Comparison of ENCODE assay signal across 26 mouse cellular contexts in genomic region chr6:140380588-140380987, GRCm38 (mm10). TPM values are rescaled to one million over a fixed set of nuclear protein-coding genes. Genes with fewer than 3 reads are reported as not detected.
DNase-seq lines count a peak whose midpoint lies in the region; ATAC-seq lines count a peak whose summit lies in the region.
"Had no signal": no experiment of that assay in that cellular context is flagged by ENCODE, and none has a peak within 500 bp of the region (broad histone marks: within the 10 kb centered on the region; RNA-seq: fewer than 3 reads in every experiment).

No protein-coding gene starts in this region.

- no peaks in the 10 kb centered on the region for H3K9me3 ChIP-seq in hindbrain, embryonic 11.5 days (ENCODE audit: control insufficient read depth, low read length)
- no peaks in the 10 kb centered on the region for H3K9me3 ChIP-seq in hindbrain, embryonic 13.5 days
- H3K9me3 ChIP-seq in intestine, embryonic 16.5 days (ENCODE audit: control insufficient read depth, low read length): no peaks in the 10 kb centered on the region
- no peaks in the 10 kb centered on the region for H3K9me3 ChIP-seq in forebrain, embryonic 11.5 days (ENCODE audit: control insufficient read depth, low read length)
- H3K9me3 ChIP-seq: embryonic facial prominence, embryonic 10.5 days; embryonic facial prominence, embryonic 12.5 days; forebrain, embryonic 12.5 days had no signal

- H3K4me1 ChIP-seq in hindbrain, embryonic 11.5 days (replicated peaks; ENCODE audit: control insufficient read depth, insufficient read depth, low read length): no peaks in the 10 kb centered on the region
- peaks cover 11% of the 10 kb centered on the region for H3K4me1 ChIP-seq in hindbrain, embryonic 13.5 days (replicated peaks)
- H3K4me1 ChIP-seq in intestine, embryonic 16.5 days (ENCODE audit: control insufficient read depth, insufficient read depth, low read length): no peaks in the 10 kb centered on the region
- H3K4me1 ChIP-seq in forebrain, embryonic 11.5 days (replicated peaks; ENCODE audit: control insufficient read depth, insufficient read depth, low read length): 0 out of 2 replicates have a peak, but pooled peaks cover 2% of the 10 kb centered on the region
- H3K4me1 ChIP-seq: embryonic facial prominence, embryonic 10.5 days; embryonic facial prominence, embryonic 12.5 days had no signal

- no peak overlapping the region for H3K4me2 ChIP-seq in hindbrain, embryonic 11.5 days (replicated peaks; ENCODE audit: low read depth, low read length)
- H3K4me2 ChIP-seq in hindbrain, embryonic 13.5 days: no peak overlapping the region
- no peak overlapping the region for H3K4me2 ChIP-seq in intestine, embryonic 16.5 days (ENCODE audit: low read depth, low read length)
- H3K4me2 ChIP-seq in forebrain, embryonic 11.5 days (ENCODE audit: low read depth, low read length, severe bottlenecking): no peak overlapping the region
- H3K4me2 ChIP-seq: embryonic facial prominence, embryonic 12.5 days; forebrain, embryonic 12.5 days had no signal

- DNase-seq in hindbrain, embryonic 11.5 days (ENCODE audit: low spot score): no peak
- no peak for DNase-seq in forebrain, embryonic 11.5 days (ENCODE audit: low spot score)
- no peak for DNase-seq in c-Kit-positive CD71-positive TER-119-positive erythroid progenitor cells, embryonic 14.5 days (ENCODE audit: low spot score)
- DNase-seq: adrenal gland, adult 8-10 months; adrenal gland, postnatal 14 days; adrenal gland, postnatal 36 days; B cell, adult 2 months; cerebellum, adult 11 months; cerebellum, adult 18-20 months; cerebellum, adult 8-10 months; cerebellum, adult 9-11 months; cerebellum, postnatal 14 days; cerebellum, postnatal 36 days had no signal

- no peak overlapping the region for H3K4me3 ChIP-seq in hindbrain, embryonic 11.5 days (ENCODE audit: low read depth, low read length)
- no peak overlapping the region for H3K4me3 ChIP-seq in hindbrain, embryonic 13.5 days
- H3K4me3 ChIP-seq in intestine, embryonic 16.5 days (ENCODE audit: low read length): no peak overlapping the region
- H3K4me3 ChIP-seq in forebrain, embryonic 11.5 days (ENCODE audit: low read depth, low read length): no peak overlapping the region
- H3K4me3 ChIP-seq: embryonic facial prominence, embryonic 10.5 days; embryonic facial prominence, embryonic 12.5 days; forebrain, embryonic 12.5 days had no signal

- no peaks in the 10 kb centered on the region for H3K36me3 ChIP-seq in hindbrain, embryonic 11.5 days (ENCODE audit: control insufficient read depth, insufficient read depth, low read length)
- H3K36me3 ChIP-seq in hindbrain, embryonic 13.5 days: no peaks in the 10 kb centered on the region
- no peaks in the 10 kb centered on the region for H3K36me3 ChIP-seq in intestine, embryonic 16.5 days (ENCODE audit: control insufficient read depth, insufficient read depth, low read length)
- no peaks in the 10 kb centered on the region for H3K36me3 ChIP-seq in forebrain, embryonic 11.5 days (ENCODE audit: control insufficient read depth, insufficient read depth, low read length)
- H3K36me3 ChIP-seq: embryonic facial prominence, embryonic 10.5 days; embryonic facial prominence, embryonic 12.5 days; forebrain, embryonic 12.5 days; G1E had no signal

- ATAC-seq in hindbrain, embryonic 11.5 days (ENCODE audit: low FRiP score): peak; percentile 12; the same call in 1 of the 2 replicates
- ATAC-seq in hindbrain, embryonic 13.5 days (ENCODE audit: low FRiP score): no peak
- ATAC-seq in common myeloid progenitor, adult 5-6 weeks (replicated peaks; ENCODE audit: low read depth, poor library complexity, severe bottlenecking): peak; percentile 29; the same call in 1 of the 2 replicates
- ATAC-seq in intestine, embryonic 16.5 days: peak; percentile 78
- ATAC-seq in forebrain, embryonic 11.5 days (replicated peaks; ENCODE audit: low FRiP score): no peak
- ATAC-seq: activated CD4-positive, CD25-positive, alpha-beta regulatory T cell, adult 4 months; CD4-positive, CD25-positive, alpha-beta regulatory T cell, adult 4 months; forebrain, embryonic 14.5 days; forebrain, embryonic 16.5 days; Patski had no signal

- H3K9ac ChIP-seq in hindbrain, embryonic 11.5 days (ENCODE audit: low read depth, low read length): no peak overlapping the region
- H3K9ac ChIP-seq in hindbrain, embryonic 13.5 days: no peak overlapping the region
- H3K9ac ChIP-seq in intestine, embryonic 16.5 days (ENCODE audit: low read depth, low read length): no peak overlapping the region
- no peak overlapping the region for H3K9ac ChIP-seq in forebrain, embryonic 11.5 days (ENCODE audit: low read length)
- H3K9ac ChIP-seq: embryonic facial prominence, embryonic 12.5 days; forebrain, embryonic 12.5 days had no signal

- H3K27me3 ChIP-seq in hindbrain, embryonic 11.5 days (ENCODE audit: control insufficient read depth, insufficient read depth, low read length): no peaks in the 10 kb centered on the region
- no peaks in the 10 kb centered on the region for H3K27me3 ChIP-seq in hindbrain, embryonic 13.5 days
- H3K27me3 ChIP-seq in intestine, embryonic 16.5 days (replicated peaks; ENCODE audit: control insufficient read depth, insufficient read depth, low read length): no peaks in the 10 kb centered on the region
- H3K27me3 ChIP-seq in forebrain, embryonic 11.5 days (ENCODE audit: control insufficient read depth, insufficient read depth, low read length): no peaks in the 10 kb centered on the region
- H3K27me3 ChIP-seq: CH12.LX; embryonic facial prominence, embryonic 12.5 days; forebrain, embryonic 12.5 days; Patski had no signal

- no peak overlapping the region for H3K27ac ChIP-seq in hindbrain, embryonic 11.5 days (ENCODE audit: low read depth, low read length)
- no peak overlapping the region for H3K27ac ChIP-seq in hindbrain, embryonic 13.5 days
- H3K27ac ChIP-seq in intestine, embryonic 16.5 days (ENCODE audit: low read length): no peak overlapping the region
- no peak overlapping the region for H3K27ac ChIP-seq in forebrain, embryonic 11.5 days (ENCODE audit: low read depth, low read length)
- H3K27ac ChIP-seq: embryonic facial prominence, embryonic 10.5 days; embryonic facial prominence, embryonic 12.5 days; forebrain, embryonic 12.5 days had no signal

- WGBS in hindbrain, embryonic 11.5 days: 83% methylated on average over 2 of the region's 2 CpGs
- WGBS in hindbrain, embryonic 13.5 days: 83% methylated on average over 2 of the region's 2 CpGs
- WGBS in intestine, embryonic 16.5 days: 57% methylated on average over 2 of the region's 2 CpGs
- WGBS in forebrain, embryonic 11.5 days: 86% methylated on average over 2 of the region's 2 CpGs

RNA-seq across cellular contexts. Expression of gene Plekha5, which starts 43.3 kb away (rescaled TPM):
- 50.8 and 55.1 TPM in 2 replicates for polyA plus RNA-seq in hindbrain, embryonic 11.5 days (2014; fragmentation: Nextera tagmentation; extraction: Ambion mirVana)
- 39.9 and 40.7 TPM in 2 replicates for polyA plus RNA-seq in hindbrain, embryonic 13.5 days (2015; fragmentation: Nextera tagmentation; extraction: Ambion mirVana)
- total RNA-seq in common myeloid progenitor, adult 5-6 weeks (2017): 15.6 and 15.7 TPM in 2 replicates
- 27.9 and 30.1 TPM in 2 replicates for polyA plus RNA-seq in intestine, embryonic 16.5 days (2015; fragmentation: Nextera tagmentation; extraction: Ambion mirVana)
- 57.6 and 63.1 TPM in 2 replicates for polyA plus RNA-seq in forebrain, embryonic 11.5 days (2014; fragmentation: Nextera tagmentation; extraction: Ambion mirVana)
- polyA plus RNA-seq: G1E had no signal

Comparison
In these comparisons a context has a peak if more than half of its experiments do, and no peak if none do; other contexts are left out.
1. ATAC-seq: peak in hindbrain, embryonic 11.5 days (single experiment), common myeloid progenitor, adult 5-6 weeks (single experiment) and intestine, embryonic 16.5 days (single experiment); none in hindbrain, embryonic 13.5 days (single experiment) and forebrain, embryonic 11.5 days (single experiment).